Mouse (Mus musculus) MEL (cell line): ENCODE data around the gene Tgfbr3. TPM values are rescaled to one million over a fixed set of nuclear protein-coding genes. Genes with fewer than 3 reads are reported as not detected.

Source experiments
- DNase-seq: peaks from one replicate; pipeline ENCODE4 v3.0.0; 2011; ENCODE audit warnings: low read depth, low spot score
- H3K27ac ChIP-seq: 2 replicates; pipeline ENCODE4 v1.5.1; 2012; ENCODE audit warnings: low read depth, mild to moderate bottlenecking, control low read depth, low read length, moderate library complexity; ENCODE audit not compliant: control insufficient read depth
- H3K27me3 ChIP-seq, 2 experiments: fragments of 150-350 bp in 1 of 2; sonication (generic) in 1 of 2; 2 replicates each; pipeline ENCODE4 v1.6.1; 2012; ENCODE audit warnings: low read length in 2 of 2, mild to moderate bottlenecking in 2 of 2, improper control_type of control experiment in 1 of 2, moderate library complexity in 1 of 2; ENCODE audit not compliant: insufficient read depth in 2 of 2, control insufficient read depth in 1 of 2
- H3K36me3 ChIP-seq, 2 experiments: 2 replicates each; pipeline ENCODE4 v1.6.1; 2012 to 2014; ENCODE audit warnings: low read length in 2 of 2, improper control_type of control experiment in 1 of 2, inconsistent platforms in 1 of 2, mild to moderate bottlenecking in 1 of 2; ENCODE audit not compliant: insufficient read depth in 2 of 2, control insufficient read depth in 1 of 2
- H3K4me1 ChIP-seq, 2 experiments: fragments of 150-350 bp in 1 of 2; sonication (generic) in 1 of 2; 2 replicates each; pipeline ENCODE4 v1.6.1; 2012; ENCODE audit warnings: low read length in 2 of 2, improper control_type of control experiment in 1 of 2, mild to moderate bottlenecking in 1 of 2; ENCODE audit not compliant: insufficient read depth in 2 of 2, control insufficient read depth in 1 of 2
- H3K4me3 ChIP-seq, 2 experiments: fragments of 150-350 bp in 1 of 2; sonication (generic) in 1 of 2; 2 replicates each; pipeline ENCODE4 v1.5.1; 2012; ENCODE audit warnings: low read depth in 2 of 2, low read length in 2 of 2, mild to moderate bottlenecking in 2 of 2, moderate library complexity in 2 of 2, control low read depth in 1 of 2, improper control_type of control experiment in 1 of 2; ENCODE audit not compliant: control insufficient read depth in 1 of 2, insufficient read depth in 1 of 2
- H3K79me2 ChIP-seq: 2 replicates; pipeline ENCODE4 v1.6.1; 2012; ENCODE audit warnings: mild to moderate bottlenecking, low read length, moderate library complexity; ENCODE audit not compliant: control insufficient read depth, poor library complexity, insufficient read depth
- H3K9ac ChIP-seq: 2 replicates; pipeline ENCODE4 v1.6.1; 2012; ENCODE audit warnings: low read depth, mild to moderate bottlenecking, control low read depth, low read length, moderate library complexity; ENCODE audit not compliant: control insufficient read depth, poor library complexity, severe bottlenecking
- H3K9me3 ChIP-seq: fragments of 150-350 bp; sonication (generic); replicated peaks from 2 replicates; pipeline ENCODE4 v1.6.1; 2012; ENCODE audit warnings: mild to moderate bottlenecking, low read length, improper control_type of control experiment, moderate library complexity; ENCODE audit not compliant: insufficient read depth
- BHLHE40 ChIP-seq: IDR thresholded peaks from 2 replicates; pipeline ENCODE4 v1.6.1; 2012; ENCODE audit warnings: low read depth, mild to moderate bottlenecking, inconsistent platforms, low read length, improper control_type of control experiment, borderline replicate concordance
- CHD2 ChIP-seq: IDR thresholded peaks from 2 replicates; pipeline ENCODE4 v1.6.1; 2011; ENCODE audit warnings: low read length, improper control_type of control experiment
- E2F4 ChIP-seq: IDR thresholded peaks from 2 replicates; pipeline ENCODE4 v1.6.1; 2011; ENCODE audit warnings: low read depth, low read length, improper control_type of control experiment, borderline replicate concordance
- ELF1 ChIP-seq: IDR thresholded peaks from 2 replicates; pipeline ENCODE4 v1.6.1; 2014; ENCODE audit warnings: low read depth, mild to moderate bottlenecking, inconsistent platforms, low read length, improper control_type of control experiment, moderate library complexity
- GATA1 ChIP-seq: IDR thresholded peaks from 2 replicates; pipeline ENCODE4 v1.6.1; 2011; ENCODE audit warnings: low read depth, low read length, improper control_type of control experiment
- HCFC1 ChIP-seq: IDR thresholded peaks from 2 replicates; pipeline ENCODE4 v1.6.1; 2012; ENCODE audit warnings: low read depth, mild to moderate bottlenecking, inconsistent platforms, low read length, improper control_type of control experiment, moderate library complexity
- JUND ChIP-seq: IDR thresholded peaks from 2 replicates; pipeline ENCODE4 v1.6.1; 2011; ENCODE audit warnings: low read depth, mild to moderate bottlenecking, improper control_type of control experiment, low read length
- MAX ChIP-seq: IDR thresholded peaks from 2 replicates; pipeline ENCODE4 v1.6.1; 2011; ENCODE audit warnings: low read length, improper control_type of control experiment
- MEF2A ChIP-seq: IDR thresholded peaks from 2 replicates; pipeline ENCODE4 v1.6.1; 2014; ENCODE audit warnings: low read depth, mild to moderate bottlenecking, inconsistent platforms, low read length, improper control_type of control experiment; ENCODE audit not compliant: poor library complexity, insufficient replicate concordance, severe bottlenecking; ENCODE audit errors: extremely low read depth
- NRF1 ChIP-seq: IDR thresholded peaks from 2 replicates; pipeline ENCODE4 v1.6.1; 2014; ENCODE audit warnings: low read depth, mild to moderate bottlenecking, inconsistent platforms, low read length, improper control_type of control experiment, moderate library complexity; ENCODE audit not compliant: poor library complexity, insufficient read depth, severe bottlenecking
- POLR2A ChIP-seq, 2 experiments: IDR thresholded peaks; 2 replicates each; pipeline ENCODE4 v1.6.1; 2011 to 2012; ENCODE audit warnings: low read length in 2 of 2, mild to moderate bottlenecking in 2 of 2, control low read depth in 1 of 2, improper control_type of control experiment in 1 of 2, low read depth in 1 of 2, moderate library complexity in 1 of 2; ENCODE audit not compliant: control insufficient read depth in 1 of 2, insufficient read depth in 1 of 2, poor library complexity in 1 of 2
- POLR2AphosphoS2 ChIP-seq: IDR thresholded peaks from 2 replicates; pipeline ENCODE4 v1.6.1; 2011; ENCODE audit warnings: low read length, improper control_type of control experiment
- POLR2AphosphoS5 ChIP-seq: IDR thresholded peaks from 2 replicates; pipeline ENCODE4 v1.6.1; 2012; ENCODE audit warnings: low read depth, borderline replicate concordance, mild to moderate bottlenecking, inconsistent platforms, low read length, moderate library complexity, mixed read lengths
- RAD21 ChIP-seq: IDR thresholded peaks from 2 replicates; pipeline ENCODE4 v1.6.1; 2011; ENCODE audit warnings: mild to moderate bottlenecking, low read depth, low read length, improper control_type of control experiment
- RCOR1 ChIP-seq: IDR thresholded peaks from 2 replicates; pipeline ENCODE4 v1.6.1; 2012; ENCODE audit warnings: low read depth, mild to moderate bottlenecking, inconsistent platforms, low read length, improper control_type of control experiment
- SIN3A ChIP-seq: IDR thresholded peaks from 2 replicates; pipeline ENCODE4 v1.6.1; 2012; ENCODE audit warnings: low read length, improper control_type of control experiment, inconsistent platforms
- TCF12 ChIP-seq: IDR thresholded peaks from 2 replicates; pipeline ENCODE4 v1.6.1; 2014; ENCODE audit warnings: low read depth, mild to moderate bottlenecking, inconsistent platforms, low read length, improper control_type of control experiment, moderate library complexity
- UBTF ChIP-seq: IDR thresholded peaks from 2 replicates; pipeline ENCODE4 v1.6.1; 2012; ENCODE audit warnings: low read depth, mild to moderate bottlenecking, inconsistent platforms, low read length, improper control_type of control experiment, moderate library complexity, borderline replicate concordance; ENCODE audit not compliant: insufficient read depth
- USF2 ChIP-seq, 2 experiments: IDR thresholded peaks; 2 replicates each; pipeline ENCODE4 v1.6.1; 2011 to 2012; ENCODE audit warnings: improper control_type of control experiment in 2 of 2, low read length in 2 of 2, borderline replicate concordance in 1 of 2, inconsistent platforms in 1 of 2, low read depth in 1 of 2, mild to moderate bottlenecking in 1 of 2; ENCODE audit not compliant: insufficient read depth in 1 of 2
- ZC3H11A ChIP-seq: IDR thresholded peaks from 2 replicates; pipeline ENCODE4 v1.6.1; 2012; ENCODE audit warnings: low read depth, mild to moderate bottlenecking, inconsistent platforms, low read length, improper control_type of control experiment
- ZKSCAN1 ChIP-seq: IDR thresholded peaks from 2 replicates; pipeline ENCODE4 v1.6.1; 2012; ENCODE audit warnings: low read depth, mild to moderate bottlenecking, inconsistent platforms, low read length, improper control_type of control experiment, moderate library complexity
- polyA plus RNA-seq, 2 experiments: library from polyadenylated mRNA; stranded (reverse) in 1 of 2; unstranded in 1 of 2; fragments of >175 nt in 1 of 2; fragments of >200 nt in 1 of 2; gene quantifications; 2 replicates each; pipeline versions ENCODE4 v1.2.1 to v1.2.4; 2012; ENCODE audit warnings: low replicate concordance in 2 of 2, low read depth in 1 of 2; ENCODE audit not compliant: insufficient read length in 2 of 2, insufficient read depth in 1 of 2, missing spikeins in 1 of 2
- total RNA-seq: library from RNA; depleted of rRNA; stranded (reverse); fragments of 300-350 nt; gene quantifications from 2 replicates; pipeline ENCODE4 v1.2.3, GENCODE M21; 2012

Tgfbr3 gene
- total and polyA plus RNA-seq, 3 experiments: 3.0 to 5.9 TPM; not detected in 1

GRCm38 (mm10) chr5:107124531-107124930, 164.9 kb downstream of the Tgfbr3 start:
- Histone ChIP-seq H3K9ac (no peak overlapping the region), H3K27me3 (no peaks in the 10 kb centered on the region), H3K79me2 (no peaks in the 10 kb centered on the region), H3K4me3 (no peak overlapping the region), H3K9me3 (no peaks in the 10 kb centered on the region), H3K4me1 (peaks cover 0 to 9% of the 10 kb centered on the region in 2 experiments; a peak in 3 of 4 replicates), H3K27ac (no peak overlapping the region), H3K36me3 (peaks cover 0 to 8% of the 10 kb centered on the region in 2 experiments; a peak in 2 of 4 replicates)
- no peak for DNase-seq
- no peak for TF ChIP-seq UBTF
- no peak for TF ChIP-seq BHLHE40
- TF ChIP-seq POLR2A (IDR thresholded peaks at IDR 0.05; ENCODE audit: control insufficient read depth in 1 of 2, insufficient read depth in 1 of 2, low read depth in 1 of 2, low read length in 2 of 2, poor library complexity in 1 of 2): no peak
- no peak for TF ChIP-seq E2F4
- TF ChIP-seq RCOR1: no peak
- TF ChIP-seq MAX: no peak
- no peak for TF ChIP-seq MEF2A
- no peak for TF ChIP-seq ZKSCAN1
- no peak for TF ChIP-seq GATA1
- no peak for TF ChIP-seq SIN3A
- TF ChIP-seq ELF1: no peak
- no peak for TF ChIP-seq USF2 (IDR thresholded peaks at IDR 0.05; ENCODE audit: borderline replicate concordance in 1 of 2, insufficient read depth in 1 of 2, low read depth in 1 of 2, low read length in 2 of 2)

DNA sequence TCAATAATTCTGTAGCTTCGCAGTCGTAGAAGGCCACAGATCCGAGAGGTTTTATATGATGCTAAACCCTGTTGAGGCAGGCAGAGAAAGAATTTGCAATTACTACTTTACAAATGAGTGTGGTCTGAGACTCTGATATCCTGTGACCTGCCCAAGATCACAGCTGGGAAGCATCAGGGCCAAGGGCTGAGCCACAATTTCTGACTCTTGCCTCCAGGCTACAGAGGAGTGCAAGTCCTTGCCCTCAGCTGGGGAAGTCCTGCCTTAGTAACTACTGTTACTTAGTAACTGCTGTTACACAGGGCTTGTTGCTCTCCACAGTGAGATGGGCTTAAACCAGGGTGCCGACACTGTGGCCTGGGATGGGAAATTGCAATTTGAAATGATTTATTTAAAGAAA, 166.8 kb downstream of the Tgfbr3 start:
- no peak overlapping the region for H3K27ac ChIP-seq
- no peak overlapping the region for H3K9ac ChIP-seq
- peaks cover 0 to 8% of the 10 kb centered on the region in 2 experiments; a peak in 2 of 4 replicates for H3K36me3 ChIP-seq
- no peak for DNase-seq
- H3K4me1 ChIP-seq: peaks cover 0 to 9% of the 10 kb centered on the region in 2 experiments; a peak in 3 of 4 replicates
- H3K27me3 ChIP-seq: no peaks in the 10 kb centered on the region
- no peak overlapping the region for H3K4me3 ChIP-seq
- TF ChIP-seq POLR2AphosphoS5: no peak
- TF ChIP-seq RAD21: no peak
- no peak for TF ChIP-seq SIN3A
- no peak for TF ChIP-seq MAX
- no peak for TF ChIP-seq ZC3H11A
- no peak for TF ChIP-seq HCFC1
- no peak for TF ChIP-seq E2F4
- no peak for TF ChIP-seq GATA1
- TF ChIP-seq TCF12: no peak
- TF ChIP-seq JUND: no peak
- TF ChIP-seq ELF1: no peak
- no peak for TF ChIP-seq CHD2
- no peak for TF ChIP-seq POLR2AphosphoS2
- no peak for TF ChIP-seq NRF1
- TF ChIP-seq ZKSCAN1: no peak
- no peaks in the 10 kb centered on the region for H3K9me3 ChIP-seq
- H3K79me2 ChIP-seq: no peaks in the 10 kb centered on the region
